ENCODE assay signal across 19 mouse cellular contexts in genomic region chr6:9124321-9124914, GRCm38 (mm10).
DNase-seq lines count a peak whose midpoint lies in the region; ATAC-seq lines count a peak whose summit lies in the region.
"Had no signal": no experiment of that assay in that cellular context is flagged by ENCODE, and none has a peak within 500 bp of the region (broad histone marks: within the 10 kb centered on the region; RNA-seq: fewer than 3 reads in every experiment).

No protein-coding gene starts in this region.

- no peaks in the 10 kb centered on the region for H3K27me3 ChIP-seq in hindbrain, embryonic 16.5 days (replicated peaks; ENCODE audit: control insufficient read depth, insufficient read depth, low read length)
- no peaks in the 10 kb centered on the region for H3K27me3 ChIP-seq in hindbrain, embryonic 14.5 days (ENCODE audit: control insufficient read depth, insufficient read depth, low read length)
- no peaks in the 10 kb centered on the region for H3K27me3 ChIP-seq in embryonic facial prominence, embryonic 10.5 days (replicated peaks; ENCODE audit: low read depth, poor library complexity, severe bottlenecking)
- no peaks in the 10 kb centered on the region for H3K27me3 ChIP-seq in embryonic facial prominence, embryonic 14.5 days (replicated peaks; ENCODE audit: control insufficient read depth, insufficient read depth, low read length)
- H3K27me3 ChIP-seq in midbrain, embryonic 15.5 days (replicated peaks), result no peaks in the 10 kb centered on the region
- H3K27me3 ChIP-seq: heart, embryonic 13.5 days; limb, embryonic 15.5 days; neural tube, embryonic 15.5 days had no signal

- H3K27ac ChIP-seq in hindbrain, embryonic 16.5 days (ENCODE audit: low read depth, low read length), result no peak overlapping the region
- no peak overlapping the region for H3K27ac ChIP-seq in hindbrain, embryonic 14.5 days
- no peak overlapping the region for H3K27ac ChIP-seq in embryonic facial prominence, embryonic 10.5 days (replicated peaks)
- H3K27ac ChIP-seq in embryonic facial prominence, embryonic 14.5 days (replicated peaks; ENCODE audit: low read depth, low read length), result no peak overlapping the region
- no peak overlapping the region for H3K27ac ChIP-seq in midbrain, embryonic 15.5 days
- H3K27ac ChIP-seq: heart, embryonic 13.5 days; kidney, postnatal 0 days; limb, embryonic 15.5 days; neural tube, embryonic 15.5 days had no signal

- H3K9ac ChIP-seq in hindbrain, embryonic 16.5 days (ENCODE audit: low read depth, low read length), result no peak overlapping the region
- no peak overlapping the region for H3K9ac ChIP-seq in hindbrain, embryonic 14.5 days
- no peak overlapping the region for H3K9ac ChIP-seq in embryonic facial prominence, embryonic 14.5 days (ENCODE audit: low read depth, low read length)
- H3K9ac ChIP-seq in midbrain, embryonic 15.5 days, result no peak overlapping the region
- H3K9ac ChIP-seq: heart, embryonic 13.5 days; limb, embryonic 15.5 days; neural tube, embryonic 15.5 days had no signal

- no peaks in the 10 kb centered on the region for H3K4me1 ChIP-seq in hindbrain, embryonic 16.5 days (ENCODE audit: control insufficient read depth, insufficient read depth, low read depth, low read length)
- H3K4me1 ChIP-seq in hindbrain, embryonic 14.5 days (replicated peaks; ENCODE audit: control insufficient read depth, insufficient read depth, low read length), result no peaks in the 10 kb centered on the region
- no peaks in the 10 kb centered on the region for H3K4me1 ChIP-seq in embryonic facial prominence, embryonic 10.5 days
- H3K4me1 ChIP-seq in embryonic facial prominence, embryonic 14.5 days (ENCODE audit: control insufficient read depth, insufficient read depth, low read length), result no peaks in the 10 kb centered on the region
- peaks cover 8% of the 10 kb centered on the region for H3K4me1 ChIP-seq in midbrain, embryonic 15.5 days
- H3K4me1 ChIP-seq: heart, embryonic 13.5 days; limb, embryonic 15.5 days; neural tube, embryonic 15.5 days had no signal

- no peak overlapping the region for H3K4me2 ChIP-seq in hindbrain, embryonic 16.5 days (ENCODE audit: low read length)
- no peak overlapping the region for H3K4me2 ChIP-seq in hindbrain, embryonic 14.5 days (replicated peaks)
- H3K4me2 ChIP-seq in embryonic facial prominence, embryonic 14.5 days (ENCODE audit: low read depth, low read length), result no peak overlapping the region
- H3K4me2 ChIP-seq in midbrain, embryonic 15.5 days, result no peak overlapping the region
- H3K4me2 ChIP-seq: heart, embryonic 13.5 days; limb, embryonic 15.5 days; neural tube, embryonic 15.5 days had no signal

- H3K9me3 ChIP-seq in hindbrain, embryonic 16.5 days (ENCODE audit: control insufficient read depth, low read length), result no peaks in the 10 kb centered on the region
- no peaks in the 10 kb centered on the region for H3K9me3 ChIP-seq in hindbrain, embryonic 14.5 days (ENCODE audit: control insufficient read depth, low read length)
- no peaks in the 10 kb centered on the region for H3K9me3 ChIP-seq in embryonic facial prominence, embryonic 10.5 days
- no peaks in the 10 kb centered on the region for H3K9me3 ChIP-seq in embryonic facial prominence, embryonic 14.5 days (ENCODE audit: control insufficient read depth, low read length)
- H3K9me3 ChIP-seq in midbrain, embryonic 15.5 days, result no peaks in the 10 kb centered on the region
- H3K9me3 ChIP-seq: heart, embryonic 13.5 days; limb, embryonic 15.5 days; neural tube, embryonic 15.5 days had no signal

- intact Hi-C loops in left cerebral cortex, postnatal 4 days (cut with DNase I), result no loop called here

- no peak for DNase-seq in hindbrain, embryonic 14.5 days (ENCODE audit: low spot score)
- peak; percentile 7 for DNase-seq in embryonic facial prominence, embryonic 10.5 days (ENCODE audit: low spot score)
- peak; percentile 9 for DNase-seq in embryonic facial prominence, embryonic 14.5 days (ENCODE audit: low spot score)
- no peak for DNase-seq in ovary, postnatal 36 days (ENCODE audit: low spot score)
- no peak for DNase-seq in left cerebral cortex, postnatal 4 days
- DNase-seq: cerebellum, adult 9-11 months; gastrocnemius, postnatal 10 days; heart, adult 11 months; heart, postnatal 36 days; kidney, adult 18-20 months; lung, postnatal 10 days; right cerebral cortex, postnatal 4 days; thymus, adult 2 months had no signal

- H3K4me3 ChIP-seq in hindbrain, embryonic 16.5 days (ENCODE audit: low read length), result no peak overlapping the region
- no peak overlapping the region for H3K4me3 ChIP-seq in hindbrain, embryonic 14.5 days (replicated peaks; ENCODE audit: low read length)
- H3K4me3 ChIP-seq in embryonic facial prominence, embryonic 10.5 days, result no peak overlapping the region
- H3K4me3 ChIP-seq in embryonic facial prominence, embryonic 14.5 days (ENCODE audit: low read depth, low read length), result no peak overlapping the region
- no peak overlapping the region for H3K4me3 ChIP-seq in midbrain, embryonic 15.5 days
- H3K4me3 ChIP-seq: heart, embryonic 13.5 days; limb, embryonic 15.5 days; neural tube, embryonic 15.5 days had no signal

- 76% methylated on average over 12 of the region's 12 CpGs for WGBS in hindbrain, embryonic 16.5 days
- WGBS in hindbrain, embryonic 14.5 days, result 78% methylated on average over 12 of the region's 12 CpGs
- 80% methylated on average over 12 of the region's 12 CpGs for WGBS in embryonic facial prominence, embryonic 10.5 days
- 76% methylated on average over 12 of the region's 12 CpGs for WGBS in embryonic facial prominence, embryonic 14.5 days
- WGBS in midbrain, embryonic 15.5 days, result 72% methylated on average over 12 of the region's 12 CpGs

- peak; percentile 34; the same call in 1 of the 2 replicates for ATAC-seq in hindbrain, embryonic 16.5 days
- ATAC-seq in hindbrain, embryonic 14.5 days (ENCODE audit: low FRiP score), result no peak
- ATAC-seq in embryonic facial prominence, embryonic 14.5 days (ENCODE audit: low read depth), result no peak
- ATAC-seq in midbrain, embryonic 15.5 days (replicated peaks), result peak; percentile 56

- H3K36me3 ChIP-seq in hindbrain, embryonic 16.5 days (ENCODE audit: control insufficient read depth, insufficient read depth, low read length), result no peaks in the 10 kb centered on the region
- no peaks in the 10 kb centered on the region for H3K36me3 ChIP-seq in hindbrain, embryonic 14.5 days (replicated peaks; ENCODE audit: control insufficient read depth, insufficient read depth)
- no peaks in the 10 kb centered on the region for H3K36me3 ChIP-seq in embryonic facial prominence, embryonic 10.5 days (replicated peaks)
- H3K36me3 ChIP-seq in embryonic facial prominence, embryonic 14.5 days (ENCODE audit: control insufficient read depth, insufficient read depth, low read length), result no peaks in the 10 kb centered on the region
- H3K36me3 ChIP-seq in midbrain, embryonic 15.5 days (replicated peaks), result no peaks in the 10 kb centered on the region
- H3K36me3 ChIP-seq: heart, embryonic 13.5 days; limb, embryonic 15.5 days; neural tube, embryonic 15.5 days had no signal

Comparison
In these comparisons a context has a peak if more than half of its experiments do, and no peak if none do; other contexts are left out.
1. ATAC-seq: peak in hindbrain, embryonic 16.5 days (single experiment) and midbrain, embryonic 15.5 days (single experiment); none in hindbrain, embryonic 14.5 days (single experiment) and embryonic facial prominence, embryonic 14.5 days (single experiment).
2. DNase-seq: peak in embryonic facial prominence, embryonic 10.5 days (single experiment) and embryonic facial prominence, embryonic 14.5 days (single experiment); none in hindbrain, embryonic 14.5 days (single experiment), ovary, postnatal 36 days (single experiment) and left cerebral cortex, postnatal 4 days (single experiment).